Mouse (Mus musculus) testis, postnatal 10 days (tissue): ENCODE results near the gene Plcb1.

Experiments
- DNase-seq: peaks from one replicate; pipeline ENCODE4 v3.0.0; 2021; ENCODE audit warnings: low spot score

Gene Plcb1

DNA sequence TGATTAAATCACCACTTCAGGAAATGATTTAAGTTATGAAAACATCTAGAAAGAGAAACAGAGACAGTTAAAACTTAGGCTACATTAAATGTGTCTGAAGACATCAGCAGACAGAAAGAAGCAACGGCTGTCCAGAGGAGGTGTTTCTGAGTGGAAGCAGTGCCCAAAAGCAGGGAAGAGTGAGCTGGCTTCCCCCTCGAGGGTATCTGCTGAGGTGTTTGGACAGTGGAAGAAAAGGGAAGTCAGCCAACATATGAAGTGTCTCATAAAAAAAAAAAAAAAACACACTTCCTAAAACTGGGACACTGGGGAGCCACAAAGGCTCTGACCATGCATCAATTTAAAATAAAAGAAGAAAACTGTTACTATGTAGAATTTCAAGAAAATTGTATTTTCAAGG is 625.8 kb downstream of the Plcb1 start:
- no peak for DNase-seq

- DNase-seq, result no peak
These were observed 629.3 kb downstream of the Plcb1 start for GRCm38 (mm10) chr2:135415137-135415536.

DNA sequence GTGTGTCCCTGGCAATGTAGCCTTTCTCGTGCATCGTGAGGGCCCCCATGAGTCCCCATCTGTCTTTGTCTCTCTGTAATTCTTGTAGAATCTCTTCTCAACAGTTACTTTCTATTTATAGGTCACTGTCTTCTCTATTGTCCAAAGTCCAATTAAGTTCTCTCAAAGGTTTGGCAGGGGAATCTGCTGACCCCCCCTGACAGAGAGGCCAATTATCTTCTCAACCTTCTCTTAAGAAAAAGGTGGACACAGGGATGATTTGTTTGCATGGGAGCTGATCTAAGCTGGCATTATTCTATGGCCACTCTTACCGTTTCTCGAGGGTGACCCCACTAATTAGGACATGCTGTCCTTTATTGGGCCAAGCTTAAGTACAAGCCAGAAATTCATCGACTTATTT is 633.4 kb downstream of the Plcb1 start:
- no peak for DNase-seq

GRCm38 (mm10) chr2:135434947-135435515 is 649.2 kb downstream of the Plcb1 start:
- DNase-seq, result no peak

GRCm38 (mm10) chr2:135439034-135439433 is 653.2 kb downstream of the Plcb1 start:
- no peak for DNase-seq

GRCm38 (mm10) chr2:135439546-135440517 is 654.0 kb downstream of the Plcb1 start:
- peak; percentile 75 for DNase-seq

- no peak for DNase-seq
These were observed 667.7 kb downstream of the Plcb1 start for GRCm38 (mm10) chr2:135453581-135453980.

DNA sequence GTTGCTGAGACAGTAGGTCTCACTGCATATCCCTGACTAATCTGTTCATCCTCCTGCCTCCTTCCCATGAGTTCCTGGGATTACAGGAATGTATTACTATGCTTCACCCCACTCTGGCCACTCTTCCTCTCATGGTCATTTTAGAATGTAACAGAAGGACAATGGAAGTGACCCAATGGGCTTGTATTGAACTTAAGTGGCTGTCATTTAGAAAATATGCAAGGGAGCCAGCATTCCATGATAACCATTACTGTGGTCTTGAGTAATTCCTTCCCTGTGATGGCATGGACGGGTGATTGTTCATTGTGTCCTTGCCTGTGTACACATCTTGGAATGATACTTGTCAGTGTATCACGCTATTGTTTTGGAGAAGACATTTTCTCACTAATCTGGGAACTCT is 668.1 kb downstream of the Plcb1 start:
- no peak for DNase-seq

DNA sequence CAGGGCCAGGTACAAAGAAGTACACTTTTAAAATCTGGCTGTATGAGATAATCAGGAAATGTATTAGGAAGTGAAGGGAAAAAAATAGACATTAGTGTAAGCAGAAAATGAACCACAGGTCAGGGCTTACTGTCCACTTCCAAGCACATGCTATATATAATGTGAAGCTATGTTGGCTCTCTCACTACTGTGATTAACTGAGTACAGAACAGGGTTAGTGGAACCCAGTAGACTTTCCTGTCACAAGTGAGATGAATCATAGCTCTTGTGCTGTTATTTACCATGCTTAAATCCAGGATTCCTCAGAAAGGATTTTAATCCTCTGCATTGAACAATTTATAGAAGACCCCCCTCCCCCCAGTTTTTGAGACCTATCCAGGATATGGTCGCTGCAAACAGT is 668.6 kb downstream of the Plcb1 start:
- no peak for DNase-seq

DNA sequence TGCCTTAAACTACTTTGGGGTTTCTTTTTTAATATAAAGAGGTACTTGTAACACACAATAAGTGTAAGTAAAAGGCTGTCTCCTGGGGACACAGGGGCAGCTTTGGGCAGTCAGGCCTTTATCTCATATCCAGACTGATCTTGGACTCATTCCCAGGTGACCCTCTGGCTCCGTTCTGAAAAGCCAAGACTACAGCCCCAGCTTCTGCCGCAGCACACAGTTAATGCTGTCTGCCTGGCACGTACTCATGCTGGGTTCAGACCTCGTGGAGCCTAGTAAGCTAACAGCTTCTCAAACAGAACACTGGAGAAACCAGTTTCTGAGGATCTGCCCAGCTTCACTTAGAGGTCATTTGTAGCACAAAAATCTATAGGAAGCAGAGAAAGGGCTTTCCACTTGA is 682.0 kb downstream of the Plcb1 start:
- DNase-seq, result no peak

DNA sequence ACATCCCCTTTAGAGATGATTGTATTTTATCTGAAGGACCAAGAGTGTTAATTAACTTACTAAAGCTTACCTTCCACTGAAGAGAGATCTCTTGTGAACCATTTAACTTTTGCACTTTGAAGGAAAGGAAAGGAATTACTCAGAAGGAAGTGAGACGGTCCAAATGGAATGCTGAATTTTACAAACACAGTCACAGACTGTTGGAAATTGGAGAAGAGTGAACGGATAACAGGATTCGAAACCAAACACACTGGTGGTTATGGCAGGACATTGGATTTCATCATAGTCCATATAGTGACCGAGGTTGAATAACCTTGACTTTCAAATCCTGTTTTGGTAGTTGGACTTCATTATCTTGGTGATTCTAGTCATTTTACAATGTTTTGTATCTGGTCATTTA is 688.2 kb downstream of the Plcb1 start:
- no peak for DNase-seq

DNA sequence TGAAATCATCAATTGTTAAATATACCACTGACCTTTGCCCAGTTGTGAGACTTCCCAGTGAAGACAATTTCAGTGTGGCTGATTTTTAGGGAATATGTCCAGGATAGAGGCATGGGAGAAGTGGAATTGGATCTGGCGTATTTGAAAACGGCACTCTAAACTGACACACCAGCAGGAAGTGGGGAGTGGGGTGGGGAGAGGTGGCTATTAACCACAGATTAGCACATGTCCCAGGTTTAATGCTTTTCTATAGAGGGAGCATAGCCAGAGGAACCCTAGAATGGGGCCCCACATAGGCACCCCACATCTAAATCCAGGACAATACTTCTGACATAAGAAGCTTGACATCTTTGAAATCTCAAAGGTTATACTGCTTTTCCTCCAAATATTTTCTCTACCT is 699.4 kb downstream of the Plcb1 start:
- no peak for DNase-seq

DNA sequence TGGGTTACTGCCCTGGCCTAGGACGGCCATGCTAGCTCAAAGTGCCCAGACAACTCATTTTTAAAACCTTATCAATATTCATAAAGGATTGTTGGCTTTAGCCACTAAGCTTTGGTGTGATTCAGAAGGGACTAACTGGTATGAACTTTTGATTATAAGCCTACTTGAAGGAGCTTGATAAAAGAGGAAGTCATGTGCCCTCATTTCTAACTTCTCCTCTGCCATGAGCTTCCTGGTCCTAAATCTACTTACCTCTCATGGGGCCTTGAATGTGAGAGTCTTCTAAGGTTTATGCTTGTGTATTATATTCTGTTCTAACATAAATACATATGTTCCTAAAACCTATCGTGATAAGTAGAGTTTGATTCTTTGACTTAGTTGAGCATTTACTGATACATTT is 702.4 kb downstream of the Plcb1 start:
- no peak for DNase-seq

DNA sequence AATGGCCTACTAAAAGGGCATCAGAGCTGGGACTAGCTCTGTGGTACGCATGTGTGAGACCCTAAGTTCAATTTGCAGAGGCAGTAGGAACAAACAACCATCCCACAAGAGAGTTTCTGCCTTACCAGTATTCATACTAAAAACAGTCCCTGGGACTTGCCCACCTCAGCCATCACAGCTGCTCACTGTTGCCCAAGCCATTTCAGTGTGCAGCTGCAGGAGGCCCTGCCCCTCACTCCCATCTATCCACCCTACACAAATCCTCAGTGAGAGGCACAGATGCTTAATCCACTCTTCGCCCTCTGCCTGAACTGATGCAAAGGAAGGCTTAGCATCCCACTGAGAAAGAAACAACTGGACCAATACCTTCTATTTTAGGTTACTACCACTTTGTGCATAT is 703.3 kb downstream of the Plcb1 start:
- no peak for DNase-seq

GRCm38 (mm10) chr2:135492777-135493176 is 706.9 kb downstream of the Plcb1 start:
- no peak for DNase-seq

DNA sequence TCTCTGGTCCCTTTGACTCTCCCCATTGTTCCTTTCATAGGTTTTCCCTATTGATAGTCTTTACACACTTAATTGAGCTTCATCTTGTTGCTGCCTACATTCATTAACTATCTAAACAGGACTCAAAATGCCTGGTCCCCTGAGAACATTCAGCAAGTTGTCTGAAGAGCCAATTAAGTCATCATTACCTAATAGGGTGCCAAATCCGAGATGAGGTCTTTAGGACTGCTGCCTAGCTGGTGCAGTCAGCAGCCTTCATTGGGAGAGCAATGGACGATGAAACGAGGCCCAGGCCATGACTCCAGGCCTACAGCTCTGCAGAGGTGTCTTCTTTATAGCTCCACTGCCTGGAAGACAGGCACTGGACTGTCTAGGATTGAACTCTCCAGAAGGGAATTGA is 710.7 kb downstream of the Plcb1 start:
- no peak for DNase-seq

DNA sequence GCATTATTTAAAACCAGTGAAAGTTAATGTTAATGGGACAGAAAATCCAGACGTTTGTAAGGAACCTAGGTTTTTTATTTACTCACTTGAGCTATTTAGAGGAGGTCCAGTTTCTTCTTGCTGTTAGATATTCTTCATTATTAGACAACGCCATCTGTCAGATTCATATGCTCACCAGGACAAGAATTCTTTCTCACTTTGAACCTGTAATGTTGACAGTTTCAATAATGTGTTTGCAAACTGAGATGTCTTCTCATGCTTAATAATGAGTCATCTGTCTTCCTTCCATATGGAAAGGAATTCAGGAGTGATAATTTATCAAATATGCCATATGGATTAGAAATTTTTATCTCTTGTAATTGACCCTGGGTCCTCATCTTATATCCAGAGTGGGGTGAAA is 711.4 kb downstream of the Plcb1 start:
- no peak for DNase-seq

- DNase-seq, result no peak
These were observed 715.0 kb downstream of the Plcb1 start for GRCm38 (mm10) chr2:135500872-135501271.

GRCm38 (mm10) chr2:135503328-135503997 is 717.6 kb downstream of the Plcb1 start:
- no peak for DNase-seq

DNA sequence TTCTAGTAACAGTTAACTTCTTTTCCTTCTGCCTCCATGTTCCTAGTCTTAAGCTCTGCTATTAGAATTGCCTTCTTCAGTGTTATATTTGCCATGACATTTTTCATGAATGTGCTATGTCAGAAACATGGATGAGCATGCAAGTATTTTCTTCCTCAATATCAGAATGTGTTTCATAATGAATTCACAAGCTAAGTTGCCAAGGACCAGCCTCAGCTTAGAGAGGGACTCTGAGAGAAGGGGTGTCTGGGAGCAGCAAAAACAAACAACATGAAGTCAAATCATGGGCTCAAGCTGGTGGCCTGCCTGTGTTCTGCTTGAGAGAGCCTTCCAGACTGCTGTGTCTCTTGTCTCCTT is 718.1 kb downstream of the Plcb1 start:
- DNase-seq, result no peak

DNA sequence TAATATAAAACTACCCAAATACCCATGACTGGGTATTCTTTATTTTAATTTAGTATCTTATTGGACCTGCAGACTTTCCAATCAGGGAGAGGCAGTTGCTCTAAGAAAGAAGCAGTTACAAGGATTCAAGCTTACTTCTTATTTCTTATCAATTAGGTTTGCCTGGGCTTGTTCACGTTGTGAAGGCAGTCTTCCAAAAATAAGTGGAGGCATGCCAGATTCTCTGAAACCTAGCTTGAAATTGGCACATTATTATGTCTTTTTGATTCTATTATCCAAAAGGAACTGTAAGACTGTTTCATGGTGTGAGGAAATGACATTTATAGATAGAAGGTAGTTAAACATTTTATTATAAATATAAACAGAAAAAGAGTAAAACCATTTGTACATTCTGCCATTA is 721.2 kb downstream of the Plcb1 start:
- no peak for DNase-seq

DNA sequence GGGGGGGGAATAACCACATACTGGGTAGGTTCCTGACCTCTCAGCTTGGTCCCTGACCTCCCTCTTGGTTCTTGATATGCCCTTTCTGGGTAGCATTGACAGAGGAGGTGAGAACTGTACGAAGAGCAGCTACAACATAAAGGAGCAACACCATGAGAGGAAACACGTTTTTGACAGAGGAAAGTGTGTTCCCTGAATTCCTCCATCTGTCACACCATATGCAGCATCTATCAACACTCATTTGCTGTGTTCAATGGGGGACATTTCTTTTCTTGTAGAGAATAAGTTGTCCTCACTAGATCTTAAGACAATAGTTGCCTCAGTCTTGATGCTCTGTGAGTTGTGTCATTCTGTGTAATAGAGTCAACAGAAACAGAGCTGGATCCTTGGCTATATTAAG is 733.1 kb downstream of the Plcb1 start:
- DNase-seq, result no peak
